In the genomic region with DNA sequence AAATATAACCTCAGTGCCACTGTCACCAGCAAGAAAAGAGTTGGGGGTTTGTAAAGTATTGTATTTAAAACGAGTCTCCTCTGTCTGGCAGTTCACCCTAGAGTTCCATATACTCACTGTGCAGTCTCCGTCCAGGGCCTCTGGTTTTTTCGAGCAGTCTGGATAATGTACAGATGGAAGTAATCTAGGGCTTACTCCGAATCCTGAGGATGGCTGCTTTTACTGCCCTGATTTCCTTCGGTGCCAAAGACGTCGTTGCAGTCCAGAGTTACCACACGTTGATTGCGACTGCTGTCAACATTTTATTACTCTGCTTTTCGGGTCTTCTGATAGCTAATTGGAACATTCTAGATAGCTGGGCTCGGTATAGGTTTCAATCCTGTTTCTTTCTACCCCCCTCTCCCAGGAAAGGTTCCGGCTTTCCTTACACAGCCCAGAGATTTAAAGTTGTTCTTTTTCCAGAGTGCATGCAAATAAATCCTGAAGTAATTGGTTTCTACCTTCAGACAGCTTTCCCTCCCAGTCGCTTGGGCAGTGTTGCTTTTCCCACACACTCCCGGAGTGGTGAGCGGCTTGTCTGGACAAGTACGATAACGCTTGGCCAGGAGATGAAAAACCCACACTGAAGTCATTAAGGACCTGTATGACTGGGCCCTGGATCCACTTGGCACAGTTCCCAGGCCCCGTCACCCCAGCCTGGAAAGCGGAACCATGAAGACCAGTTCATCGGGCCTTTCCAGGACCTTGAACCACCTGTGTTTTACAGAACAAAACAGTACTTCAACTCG, we compare ENCODE assay signal across 8 mouse cellular contexts.
A peak's percentile ranks its signal among the peaks of the same experiment; 100 is the strongest.
DNase-seq lines count a peak whose midpoint lies in the region; ATAC-seq lines count a peak whose summit lies in the region.

No protein-coding gene starts in this region.

- peak; percentile 69 for DNase-seq in gonadal fat pad, adult 2 months (ENCODE audit: low read depth)
- peak; percentile 37 to 40 for DNase-seq in kidney, adult 8-10 months
- DNase-seq in skeletal muscle tissue, adult 2 months (ENCODE audit: low read depth, low spot score), result peak; percentile 18
- no peak for DNase-seq in midbrain, embryonic 14.5 days
- no peak for DNase-seq in cerebellum, postnatal 4 days (ENCODE audit: low spot score in 2 of 2)

- no peaks in the 10 kb centered on the region for H3K9me3 ChIP-seq in embryonic facial prominence, embryonic 12.5 days
- no peaks in the 10 kb centered on the region for H3K9me3 ChIP-seq in midbrain, embryonic 14.5 days (ENCODE audit: control insufficient read depth, low read length)

- H3K4me2 ChIP-seq in embryonic facial prominence, embryonic 12.5 days (replicated peaks), result peak overlapping the region; percentile 26
- H3K4me2 ChIP-seq in midbrain, embryonic 14.5 days (ENCODE audit: low read length), result no peak overlapping the region

- no peak overlapping the region for H3K9ac ChIP-seq in embryonic facial prominence, embryonic 12.5 days
- no peak overlapping the region for H3K9ac ChIP-seq in midbrain, embryonic 14.5 days (replicated peaks; ENCODE audit: low read length)

- 0 out of 2 replicates have a peak, but pooled peaks have one; percentile 23 for ATAC-seq in embryonic facial prominence, embryonic 12.5 days (ENCODE audit: insufficient number of reproducible peaks, insufficient read depth, low FRiP score, low TSS enrichment)
- ATAC-seq in erythroblast, adult 5-6 weeks (replicated peaks; ENCODE audit: low FRiP score, poor library complexity, severe bottlenecking), result no peak
- ATAC-seq in midbrain, embryonic 14.5 days (ENCODE audit: low FRiP score, low TSS enrichment), result no peak
- ATAC-seq in inflammation-experienced regulatory T-cells, adult 6 months, result no peak

- no peak overlapping the region for H3K4me3 ChIP-seq in embryonic facial prominence, embryonic 12.5 days
- no peak overlapping the region for H3K4me3 ChIP-seq in midbrain, embryonic 14.5 days (replicated peaks; ENCODE audit: low read depth, low read length)

- peaks cover 43% of the 10 kb centered on the region for H3K4me1 ChIP-seq in embryonic facial prominence, embryonic 12.5 days
- peaks cover 6% of the 10 kb centered on the region; the same call in 1 of the 2 replicates for H3K4me1 ChIP-seq in midbrain, embryonic 14.5 days (ENCODE audit: control insufficient read depth, insufficient read depth, low read length)

- H3K27me3 ChIP-seq in embryonic facial prominence, embryonic 12.5 days, result no peaks in the 10 kb centered on the region
- no peaks in the 10 kb centered on the region for H3K27me3 ChIP-seq in midbrain, embryonic 14.5 days (ENCODE audit: control insufficient read depth, insufficient read depth, low read length)

- peak overlapping the region; percentile 72 for H3K27ac ChIP-seq in embryonic facial prominence, embryonic 12.5 days
- H3K27ac ChIP-seq in midbrain, embryonic 14.5 days (replicated peaks; ENCODE audit: low read depth, low read length), result no peak overlapping the region

- no peaks in the 10 kb centered on the region for H3K36me3 ChIP-seq in embryonic facial prominence, embryonic 12.5 days
- H3K36me3 ChIP-seq in midbrain, embryonic 14.5 days (ENCODE audit: control insufficient read depth, insufficient read depth, low read length), result no peaks in the 10 kb centered on the region

- 24% methylated on average over 21 of the region's 21 CpGs for WGBS in embryonic facial prominence, embryonic 12.5 days
- 75% methylated on average over 21 of the region's 21 CpGs for WGBS in midbrain, embryonic 14.5 days

Comparison
In these comparisons a context has a peak if more than half of its experiments do, and no peak if none do; other contexts are left out.
1. DNase-seq: peak in gonadal fat pad, adult 2 months (single experiment), kidney, adult 8-10 months (2 of 2) and skeletal muscle tissue, adult 2 months (single experiment); none in midbrain, embryonic 14.5 days (single experiment) and cerebellum, postnatal 4 days (0 of 2).